Mouse (Mus musculus) embryo, embryonic 10 days (tissue): ENCODE data around the gene Gm13119.
"Not testable (repeated sequence)": the region's sequence is repeated elsewhere in the genome, so short reads cannot be mapped to it uniquely, and the experiment has no call there.

ENCODE experiments used
- DNase-seq: peaks from one replicate; pipeline ENCODE4 v3.0.0-alpha.2; 2015; ENCODE audit warnings: low spot score

The Gm13119 gene

GRCm38 (mm10) chr4:144357642-144358041, at the start of gene Gm13119:
TSS of gene Gm13119 (plus strand) at chr4:144357942.
- DNase-seq: not testable (repeated sequence)

- not testable (repeated sequence) for DNase-seq
These were observed 44.9 kb upstream of the Gm13119 start for GRCm38 (mm10) chr4:144312666-144313460.

- DNase-seq: not testable (repeated sequence)
These were observed 27.8 kb upstream of the Gm13119 start, which contains the start of gene Gm13128 for GRCm38 (mm10) chr4:144329949-144330348. TSS of gene Gm13128 (plus strand) at chr4:144330249.

- not testable (repeated sequence) for DNase-seq
These were observed 21.9 kb upstream of the Gm13119 start for GRCm38 (mm10) chr4:144335856-144336255.

GRCm38 (mm10) chr4:144377911-144378310, 20.2 kb downstream of the Gm13119 start, which contains the start of gene Pramef20:
TSS of gene Pramef20 (minus strand) at chr4:144377933.
- DNase-seq: no peak

- no peak for DNase-seq
These were observed 38.6 kb downstream of the Gm13119 start for GRCm38 (mm10) chr4:144396316-144396715.

GRCm38 (mm10) chr4:144402712-144403111, 45.0 kb downstream of the Gm13119 start:
- no peak for DNase-seq

GRCm38 (mm10) chr4:144404456-144405086, 46.8 kb downstream of the Gm13119 start:
- DNase-seq: peak; percentile 79

- no peak for DNase-seq
These were observed 48.5 kb downstream of the Gm13119 start for GRCm38 (mm10) chr4:144406261-144406660.

GRCm38 (mm10) chr4:144408290-144408689, 50.5 kb downstream of the Gm13119 start, which contains the start of gene Pramef12:
TSS of gene Pramef12 (minus strand) at chr4:144408464.
- no peak for DNase-seq
